Mouse (Mus musculus) adrenal gland, adult (tissue): ENCODE data around the gene Yars.

Experiments used
- DNase-seq, 2 experiments: peaks; one replicate each; pipeline ENCODE4 v3.0.0; 2022 to 2023; ENCODE audit warnings: low spot score in 1 of 2; ENCODE audit not compliant: inconsistent age in 2 of 2

Yars gene

GRCm38 (mm10) chr4:129226441-129226963 is 36.9 kb downstream of the Yars start:
- DNase-seq = peak; percentile 22 to 63

GRCm38 (mm10) chr4:129227170-129227984 is 37.8 kb downstream of the Yars start:
- DNase-seq = peak; percentile 17 to 50

- DNase-seq = peak; percentile 25 to 43
Observed at GRCm38 (mm10) chr4:129227985-129228381, 38.4 kb downstream of the Yars start.

GRCm38 (mm10) chr4:129230926-129231325 is 41.4 kb downstream of the Yars start:
- peak in 1 of 2 experiments; percentile 16 for DNase-seq

GRCm38 (mm10) chr4:129231594-129232450 is 42.3 kb downstream of the Yars start:
- DNase-seq = peak; percentile 79 to 89

GRCm38 (mm10) chr4:129232561-129233360 is 43.2 kb downstream of the Yars start:
- no peak for DNase-seq

GRCm38 (mm10) chr4:129234488-129234887 is 44.9 kb downstream of the Yars start:
- peak in 1 of 2 experiments; percentile 39 for DNase-seq

GRCm38 (mm10) chr4:129235147-129235546 is 45.6 kb downstream of the Yars start:
- DNase-seq = no peak

- peak in 1 of 2 experiments; percentile 50 for DNase-seq
Observed at GRCm38 (mm10) chr4:129236236-129236813, 46.8 kb downstream of the Yars start.

- DNase-seq = peak in 1 of 2 experiments; percentile 65
Observed at GRCm38 (mm10) chr4:129237843-129238441, 48.4 kb downstream of the Yars start.

- peak in 1 of 2 experiments; percentile 53 for DNase-seq
Observed at GRCm38 (mm10) chr4:129238579-129239016, 49.0 kb downstream of the Yars start.

- DNase-seq = peak; percentile 81 to 90
Observed at GRCm38 (mm10) chr4:129239075-129239474, 49.5 kb downstream of the Yars start.

- DNase-seq = no peak
Observed at GRCm38 (mm10) chr4:129241898-129242297, 52.3 kb downstream of the Yars start.

- no peak for DNase-seq
Observed at GRCm38 (mm10) chr4:129242327-129242726, 52.8 kb downstream of the Yars start.

GRCm38 (mm10) chr4:129242761-129243160 is 53.2 kb downstream of the Yars start:
- DNase-seq = no peak

- peak in 1 of 2 experiments; percentile 39 for DNase-seq
Observed at GRCm38 (mm10) chr4:129244802-129245201, 55.2 kb downstream of the Yars start.

GRCm38 (mm10) chr4:129246360-129247301 is 57.1 kb downstream of the Yars start:
- peak in 1 of 2 experiments; percentile 64 for DNase-seq

GRCm38 (mm10) chr4:129247381-129248242 is 58.1 kb downstream of the Yars start:
- DNase-seq = peak; percentile 62 to 80
